Mouse (Mus musculus) testis, adult 2 months (tissue): ENCODE measurements around the gene Alad.

Experiments
- CTCF ChIP-seq: fragments of 200-500 bp; IDR thresholded peaks from 2 replicates; pipeline ENCODE4 v1.5.1; 2012; ENCODE audit warnings: low read depth, mild to moderate bottlenecking, inconsistent platforms, low read length, moderate library complexity; ENCODE audit not compliant: control insufficient read depth, insufficient read depth, insufficient replicate concordance
- POLR2A ChIP-seq: fragments of 200-500 bp; IDR thresholded peaks from 2 replicates; pipeline ENCODE4 v1.6.1; 2012; ENCODE audit warnings: low read depth, mild to moderate bottlenecking, inconsistent platforms, low read length, moderate library complexity; ENCODE audit not compliant: control insufficient read depth

DNA sequence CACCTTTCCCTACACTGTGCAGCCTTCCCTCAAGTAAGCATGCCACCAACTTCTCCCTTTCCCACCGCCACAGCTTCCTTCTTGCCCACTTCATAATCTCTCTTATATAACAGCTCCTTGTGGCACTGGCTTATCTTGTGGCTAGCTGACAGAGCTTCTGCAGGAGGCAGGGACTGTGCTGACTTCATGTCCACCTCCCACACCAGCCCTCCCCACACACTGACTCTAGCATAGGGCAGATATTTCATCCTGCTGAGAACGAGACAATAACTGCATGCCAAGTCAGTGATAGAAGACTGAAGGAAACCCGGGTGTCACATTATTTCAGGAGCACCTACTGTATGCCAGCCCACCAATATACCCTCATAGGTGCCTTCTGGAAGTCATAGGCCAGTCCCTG, 4.2 kb downstream of the Alad start:
- TF ChIP-seq CTCF (no peak), POLR2A (peak; percentile 11; the same call in 1 of the 2 replicates)
